Mouse (Mus musculus) adrenal gland, adult 10 weeks (tissue): ENCODE measurements around the gene Vmn1r201. TPM values are rescaled to one million over a fixed set of nuclear protein-coding genes. Genes with fewer than 3 reads are reported as not detected.

Experiments used
- polyA plus RNA-seq: library from polyadenylated mRNA; stranded (reverse); fragments of 350-450 nt; fragmentation: Illumina TruSeq; extraction: RNeasy Lipid Tissue Mini Kit (QIAGEN cat#74804); gene quantifications from one replicate; pipeline ENCODE4 v1.2.3, GENCODE M21; 2014; ENCODE audit warnings: low read depth, low replicate concordance

Vmn1r201 gene
- polyA plus RNA-seq = not detected

DNA sequence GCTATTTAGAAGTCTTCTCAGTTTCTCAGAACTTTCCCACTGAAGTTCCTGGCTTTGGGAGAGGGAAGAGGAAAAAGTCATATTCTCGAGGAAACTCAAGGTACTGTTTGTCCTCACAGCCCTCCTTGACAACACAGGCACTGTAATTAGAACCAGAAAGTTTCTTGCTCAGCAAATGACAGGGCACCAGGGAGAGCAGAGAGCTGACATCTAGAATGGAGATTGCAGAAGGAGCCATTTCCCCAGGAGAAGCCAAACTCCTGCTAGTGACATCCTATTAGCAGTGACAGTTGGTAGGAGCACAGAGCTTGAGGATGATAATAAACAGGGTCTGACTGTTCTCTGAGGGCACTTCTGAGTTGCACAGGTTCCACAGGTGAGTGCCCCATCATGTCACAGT, at the start of gene Vmn1r201:
Gene Vmn1r201, plus strand, starts transcription at position 301 of the 400 bp plus-strand sequence.

DNA sequence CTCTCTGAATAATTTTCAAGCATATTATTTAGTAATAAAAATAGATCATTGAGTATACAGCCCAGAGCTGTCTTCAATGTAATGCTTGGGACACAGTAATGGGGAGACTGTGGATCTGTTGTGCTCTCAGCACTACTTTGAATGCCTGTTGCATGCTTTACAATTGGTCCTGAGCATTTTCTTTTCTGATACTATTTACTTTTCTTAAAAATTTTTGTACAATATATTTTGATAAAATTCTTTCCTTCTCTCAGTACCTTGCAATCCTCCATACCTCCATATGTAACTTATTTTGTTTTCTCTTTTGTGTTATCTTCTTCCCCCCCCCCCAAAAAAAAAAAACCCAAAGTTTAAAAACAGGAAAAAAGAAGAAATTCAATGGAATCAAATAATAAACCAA, 33.6 kb downstream of the Vmn1r201 start, which contains the start of gene Vmn1r202:
Gene Vmn1r202, minus strand, starts transcription at position 101 of the 400 bp plus-strand sequence.

DNA sequence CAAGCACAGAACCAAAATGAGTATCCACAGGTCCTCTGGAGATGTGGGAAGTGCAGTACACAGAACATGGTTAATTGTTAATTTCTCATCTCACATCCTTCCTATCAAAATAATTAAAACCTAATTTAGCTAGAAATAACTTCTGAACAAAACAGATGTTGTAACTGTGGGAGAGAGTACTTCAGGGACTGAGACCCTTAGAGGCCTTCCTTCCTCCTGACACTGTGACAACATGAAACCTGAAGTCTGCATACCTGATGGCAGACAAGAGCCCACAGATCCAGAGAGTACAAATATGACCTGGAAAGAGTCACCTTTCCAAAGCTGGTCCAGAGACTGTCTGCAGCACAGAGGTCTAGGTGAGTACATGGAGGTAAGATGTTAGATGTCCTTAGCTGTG, 46.1 kb downstream of the Vmn1r201 start, which contains the start of gene Vmn1r203:
Gene Vmn1r203, plus strand, starts transcription at position 301 of the 400 bp plus-strand sequence.

Other genes starting within 250 kb of the Vmn1r201 start
- not detected for gene Vmn1r193, start 248.8 kb upstream of the Vmn1r201 start, polyA plus RNA-seq
- gene Vmn1r194, start 227.7 kb upstream of the Vmn1r201 start, polyA plus RNA-seq = not detected
- gene Vmn1r195, start 201.4 kb upstream of the Vmn1r201 start, polyA plus RNA-seq = not detected
- not detected for gene Vmn1r196, start 182.0 kb upstream of the Vmn1r201 start, polyA plus RNA-seq
- gene Vmn1r197, start 147.3 kb upstream of the Vmn1r201 start, polyA plus RNA-seq = not detected
- not detected for gene Vmn1r198, start 121.6 kb upstream of the Vmn1r201 start, polyA plus RNA-seq
- gene Vmn1r199, start 92.1 kb upstream of the Vmn1r201 start, polyA plus RNA-seq = not detected
- not detected for gene Vmn1r200, start 81.5 kb upstream of the Vmn1r201 start, polyA plus RNA-seq
- gene Vmn1r202, start 33.5 kb downstream of the Vmn1r201 start, polyA plus RNA-seq = not detected
- not detected for gene Vmn1r203, start 46.2 kb downstream of the Vmn1r201 start, polyA plus RNA-seq
- not detected for gene Vmn1r204, start 81.3 kb downstream of the Vmn1r201 start, polyA plus RNA-seq
- not detected for gene Vmn1r205, start 121.1 kb downstream of the Vmn1r201 start, polyA plus RNA-seq
- not detected for gene Vmn1r206, start 152.3 kb downstream of the Vmn1r201 start, polyA plus RNA-seq